Mouse (Mus musculus) spleen, adult 2 months (tissue): ENCODE measurements around the gene Olfr463. TPM values are rescaled to one million over a fixed set of nuclear protein-coding genes. Genes with fewer than 3 reads are reported as not detected.
A peak's percentile ranks its signal among the peaks of the same experiment; 100 is the strongest.

ENCODE experiments used
- DNase-seq, 2 experiments: peaks; one replicate each; pipeline versions ENCODE4 v3.0.0 to v3.0.0-alpha.2; 2012 to 2021; ENCODE audit warnings: low spot score in 2 of 2, low read depth in 1 of 2
- H3K27ac ChIP-seq: fragments of 200-500 bp; 2 replicates; pipeline ENCODE4 v1.5.1; 2012; ENCODE audit warnings: low read length, inconsistent platforms; ENCODE audit not compliant: insufficient read depth
- H3K27me3 ChIP-seq: fragments of 200-500 bp; 2 replicates; pipeline ENCODE4 v1.6.1; 2012; ENCODE audit warnings: mild to moderate bottlenecking, moderate library complexity, low read length, inconsistent platforms; ENCODE audit not compliant: control insufficient read depth, insufficient read depth
- H3K36me3 ChIP-seq: fragments of 200-500 bp; 2 replicates; pipeline ENCODE4 v1.6.1; 2012; ENCODE audit warnings: mild to moderate bottlenecking, low read length, inconsistent platforms; ENCODE audit not compliant: control insufficient read depth, insufficient read depth
- H3K4me1 ChIP-seq: fragments of 200-500 bp; 2 replicates; pipeline ENCODE4 v1.6.1; 2011; ENCODE audit warnings: inconsistent platforms; ENCODE audit not compliant: control insufficient read depth, insufficient read depth, insufficient read length
- H3K4me3 ChIP-seq: fragments of 200-500 bp; 2 replicates; pipeline ENCODE4 v1.5.1; 2011; ENCODE audit warnings: mild to moderate bottlenecking, inconsistent platforms; ENCODE audit not compliant: insufficient read depth, insufficient read length; ENCODE audit errors: extremely low read depth
- CTCF ChIP-seq: fragments of 200-500 bp; IDR thresholded peaks from 2 replicates; pipeline ENCODE4 v1.5.1; 2011; ENCODE audit warnings: mild to moderate bottlenecking, inconsistent platforms; ENCODE audit not compliant: insufficient read depth, insufficient read length, insufficient replicate concordance; ENCODE audit errors: extremely low read depth
- POLR2A ChIP-seq: fragments of 200-500 bp; IDR thresholded peaks from 2 replicates; pipeline ENCODE4 v1.6.1; 2011; ENCODE audit warnings: low read depth, low read length, inconsistent platforms
- WGBS: fragments of 180-500 bp; shearing (Covaris S2); methylation state at CpG from one replicate; pipeline ENCODE4 v1.1.7; 2018; 5-methylcytosine and 5-hydroxymethylcytosine counted together
- polyA plus RNA-seq: library from polyadenylated mRNA; depleted of rRNA; stranded (reverse); fragments of >200 nt; gene quantifications from 2 replicates; pipeline ENCODE4 v1.2.3, GENCODE M21; 2012; rRNA removed

The Olfr463 gene
- polyA plus RNA-seq = not detected in 2 replicates

GRCm38 (mm10) chr11:87897287-87897686 is at the start of gene Olfr463:
TSS of gene Olfr463 (minus strand) at chr11:87897387.
- TF ChIP-seq CTCF = no peak
- TF ChIP-seq POLR2A = no peak
- H3K36me3 ChIP-seq = no peaks in the 10 kb centered on the region
- no peak within 1 kb of the TSS for H3K4me3 ChIP-seq
- no peak within 1 kb of the TSS for H3K27ac ChIP-seq
- H3K4me1 ChIP-seq = no peaks in the 10 kb centered on the region
- DNase-seq = no peak
- no peaks in the 10 kb centered on the region; the same call in none of the 2 replicates for H3K27me3 ChIP-seq

GRCm38 (mm10) chr11:87935467-87935866 is 38.3 kb upstream of the Olfr463 start:
- H3K4me1 ChIP-seq = no peaks in the 10 kb centered on the region; the same call in none of the 2 replicates
- no peaks in the 10 kb centered on the region for H3K36me3 ChIP-seq
- TF ChIP-seq CTCF (no peak), POLR2A (no peak)
- DNase-seq = peak in 1 of 2 experiments; percentile 43
- H3K27ac ChIP-seq = peak overlapping the region; percentile 82
- H3K4me3 ChIP-seq = no peak overlapping the region
- 56% methylated on average over 3 of the region's 3 CpGs for WGBS
- no peaks in the 10 kb centered on the region; the same call in 1 of the 2 replicates for H3K27me3 ChIP-seq

DNA sequence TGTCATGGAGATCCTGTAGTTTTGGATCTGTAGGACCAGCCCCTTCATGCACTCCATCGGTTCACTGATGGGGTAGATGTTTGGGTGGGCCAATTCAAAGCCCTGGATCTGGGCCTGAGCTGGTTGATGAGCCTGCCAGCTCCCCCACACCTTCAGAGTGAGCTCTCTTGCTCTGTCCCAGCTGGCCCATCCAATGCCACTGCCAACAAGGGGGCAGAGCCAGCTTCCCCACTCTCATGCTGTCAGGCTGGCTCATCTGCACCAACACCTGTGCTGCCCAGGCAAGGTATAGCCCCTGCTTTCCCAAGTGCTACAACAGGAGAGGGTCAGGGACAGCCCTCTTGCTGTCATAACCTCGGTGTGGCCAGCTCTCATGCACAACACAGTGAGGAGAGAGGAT is 36.5 kb upstream of the Olfr463 start:
- no peak for TF ChIP-seq POLR2A
- no peak for TF ChIP-seq CTCF

GRCm38 (mm10) chr11:87930348-87930747 is 33.2 kb upstream of the Olfr463 start:
- no peak for TF ChIP-seq CTCF
- no peak for TF ChIP-seq POLR2A
- H3K36me3 ChIP-seq = no peaks in the 10 kb centered on the region
- WGBS = 90% methylated on average over 2 of the region's 2 CpGs

More for the DNA sequence above, 36.5 kb upstream of the Olfr463 start:
- no peak overlapping the region for H3K27ac ChIP-seq
- no peak for DNase-seq
- H3K27me3 ChIP-seq = no peaks in the 10 kb centered on the region
- no peaks in the 10 kb centered on the region; the same call in none of the 2 replicates for H3K4me1 ChIP-seq
- WGBS = 63% methylated on average over 2 of the region's 2 CpGs
- H3K36me3 ChIP-seq = no peaks in the 10 kb centered on the region
- no peak overlapping the region for H3K4me3 ChIP-seq

GRCm38 (mm10) chr11:87920966-87921365 is 23.8 kb upstream of the Olfr463 start, which contains the start of gene Olfr464:
TSS of gene Olfr464 (minus strand) at chr11:87920967.
- 30% methylated on average over 5 of the region's 5 CpGs for WGBS
- Histone ChIP-seq H3K27me3 (no peaks in the 10 kb centered on the region), H3K4me1 (no peaks in the 10 kb centered on the region), H3K36me3 (no peaks in the 10 kb centered on the region), H3K27ac (no peak within 1 kb of the TSS), H3K4me3 (no peak within 1 kb of the TSS)
- TF ChIP-seq CTCF (no peak), POLR2A (no peak)
- no peak for DNase-seq

More at GRCm38 (mm10) chr11:87930348-87930747, 33.2 kb upstream of the Olfr463 start:
- Histone ChIP-seq H3K27me3 (no peaks in the 10 kb centered on the region), H3K4me3 (no peak overlapping the region), H3K27ac (no peak overlapping the region), H3K4me1 (no peaks in the 10 kb centered on the region)
- DNase-seq = no peak

DNA sequence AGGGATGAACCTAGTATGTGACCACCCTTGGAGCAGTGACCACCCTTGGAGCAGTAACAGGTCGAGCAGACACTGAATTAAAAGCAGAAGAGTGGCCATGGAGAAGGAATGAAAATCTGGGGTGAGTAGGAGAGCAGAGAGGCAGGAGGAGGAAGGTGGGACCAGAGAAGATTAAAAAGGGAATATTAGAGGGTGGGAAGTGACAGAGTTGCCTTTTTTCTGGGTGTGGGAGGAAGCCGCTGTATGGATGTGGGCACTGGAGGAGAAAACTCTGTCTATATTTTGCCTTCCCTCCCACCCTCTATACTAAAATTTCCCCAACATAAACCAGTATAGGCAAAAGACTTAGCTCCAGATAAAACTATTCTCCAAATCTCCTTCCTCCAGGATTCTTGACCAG is 23.1 kb upstream of the Olfr463 start:
- Histone ChIP-seq H3K4me1 (no peaks in the 10 kb centered on the region), H3K36me3 (no peaks in the 10 kb centered on the region), H3K27ac (no peak overlapping the region), H3K4me3 (no peak overlapping the region), H3K27me3 (no peaks in the 10 kb centered on the region)
- TF ChIP-seq CTCF (no peak), POLR2A (no peak)
- no peak for DNase-seq
- 67% methylated on average over 2 of the region's 2 CpGs for WGBS

GRCm38 (mm10) chr11:87916005-87916404 is 18.8 kb upstream of the Olfr463 start:
- no peaks in the 10 kb centered on the region for H3K36me3 ChIP-seq
- H3K4me1 ChIP-seq = no peaks in the 10 kb centered on the region
- no peaks in the 10 kb centered on the region for H3K27me3 ChIP-seq
- H3K27ac ChIP-seq = no peak overlapping the region
- no peak for DNase-seq
- H3K4me3 ChIP-seq = no peak overlapping the region
- WGBS = 73% methylated on average over 1 of the region's 1 CpGs
- TF ChIP-seq CTCF = no peak
- TF ChIP-seq POLR2A = no peak
